Mouse (Mus musculus) CH12.LX (cell line): ENCODE measurements around the gene Zfp324. TPM values are rescaled to one million over a fixed set of nuclear protein-coding genes. Genes with fewer than 3 reads are reported as not detected.
"Not testable (repeated sequence)": the region's sequence is repeated elsewhere in the genome, so short reads cannot be mapped to it uniquely, and the experiment has no call there.

Source experiments
- DNase-seq: peaks from one replicate; pipeline ENCODE4 v3.0.0-alpha.2; 2013; ENCODE audit errors: extremely low read depth
- H3K27ac ChIP-seq: 2 replicates; pipeline ENCODE4 v1.5.1; 2012; ENCODE audit warnings: low read depth, mild to moderate bottlenecking, control low read depth, moderate library complexity; ENCODE audit not compliant: insufficient read depth
- H3K27me3 ChIP-seq: replicated peaks from 2 replicates; pipeline ENCODE3; 2012; ENCODE audit warnings: inconsistent platforms
- H3K36me3 ChIP-seq, 2 experiments: replicated peaks in 1 of 2; 2 replicates each; pipeline versions ENCODE3 to v1.6.1; 2012; ENCODE audit warnings: inconsistent platforms in 1 of 2, low read length in 1 of 2, mild to moderate bottlenecking in 1 of 2, mixed read lengths in 1 of 2, moderate library complexity in 1 of 2; ENCODE audit not compliant: control insufficient read depth in 1 of 2, insufficient read depth in 1 of 2
- H3K4me1 ChIP-seq, 2 experiments: 2 replicates each; pipeline ENCODE4 v1.6.1; 2012; ENCODE audit warnings: inconsistent platforms in 1 of 2, moderate library complexity in 1 of 2; ENCODE audit not compliant: insufficient read depth in 2 of 2, control insufficient read depth in 1 of 2
- H3K4me2 ChIP-seq: 2 replicates; pipeline ENCODE4 v1.6.1; 2012; ENCODE audit warnings: low read depth, mild to moderate bottlenecking, control low read depth; ENCODE audit not compliant: poor library complexity, insufficient read depth, severe bottlenecking
- H3K4me3 ChIP-seq, 3 experiments: fragments of 150-350 bp in 1 of 3; sonication (generic) in 1 of 3; replicated peaks in 1 of 3; 2 replicates each; pipeline versions ENCODE3 to v1.5.1; 2011 to 2012; ENCODE audit warnings: low read depth in 2 of 3, low read length in 2 of 3, mild to moderate bottlenecking in 2 of 3, moderate library complexity in 2 of 3, control low read depth in 1 of 3, improper control_type of control experiment in 1 of 3, inconsistent platforms in 1 of 3, mixed read lengths in 1 of 3; ENCODE audit not compliant: poor library complexity in 1 of 3
- H3K79me2 ChIP-seq: replicated peaks from 2 replicates; pipeline ENCODE4 v1.6.1; 2012; ENCODE audit warnings: mild to moderate bottlenecking, moderate library complexity; ENCODE audit not compliant: control insufficient read depth, poor library complexity, insufficient read depth, severe bottlenecking; ENCODE audit errors: extremely low read depth
- H3K9ac ChIP-seq: 2 replicates; pipeline ENCODE4 v1.6.1; 2012; ENCODE audit warnings: low read depth, mild to moderate bottlenecking, control low read depth, moderate library complexity; ENCODE audit not compliant: insufficient read depth
- H3K9me3 ChIP-seq: replicated peaks from 2 replicates; pipeline ENCODE3; 2012; ENCODE audit warnings: low read length, inconsistent platforms, mixed read lengths
- CHD2 ChIP-seq: IDR thresholded peaks from 2 replicates; pipeline ENCODE4 v1.6.1; 2011; ENCODE audit warnings: low read length, improper control_type of control experiment
- CTCF ChIP-seq, 2 experiments: IDR thresholded peaks in 1 of 2; conservative IDR thresholded peaks in 1 of 2; 2 replicates each; pipeline ENCODE4 v1.5.1; 2011 to 2012; ENCODE audit warnings: low read depth in 2 of 2, low read length in 2 of 2, improper control_type of control experiment in 1 of 2, inconsistent platforms in 1 of 2, mild to moderate bottlenecking in 1 of 2, moderate library complexity in 1 of 2
- E2F4 ChIP-seq: IDR thresholded peaks from 2 replicates; pipeline ENCODE4 v1.6.1; 2011; ENCODE audit warnings: low read depth, low read length, improper control_type of control experiment; ENCODE audit not compliant: insufficient replicate concordance
- ELF1 ChIP-seq: IDR thresholded peaks from 2 replicates; pipeline ENCODE4 v1.6.1; 2014; ENCODE audit warnings: low read depth, mild to moderate bottlenecking, inconsistent platforms, low read length, improper control_type of control experiment
- EP300 ChIP-seq: IDR thresholded peaks from 2 replicates; pipeline ENCODE4 v1.6.1; 2011; ENCODE audit warnings: low read length, improper control_type of control experiment
- ETS1 ChIP-seq: conservative IDR thresholded peaks from 2 replicates; pipeline ENCODE4 v1.6.1; 2012; ENCODE audit warnings: low read depth, mild to moderate bottlenecking, inconsistent platforms, low read length, improper control_type of control experiment, moderate library complexity
- GABPA ChIP-seq: IDR thresholded peaks from 2 replicates; pipeline ENCODE4 v1.6.1; 2012; ENCODE audit warnings: low read depth, low read length, improper control_type of control experiment, inconsistent platforms; ENCODE audit not compliant: insufficient replicate concordance
- HCFC1 ChIP-seq: IDR thresholded peaks from 2 replicates; pipeline ENCODE4 v1.6.1; 2012; ENCODE audit warnings: low read depth, mild to moderate bottlenecking, inconsistent platforms, low read length, improper control_type of control experiment
- IRF4 ChIP-seq: IDR thresholded peaks from 2 replicates; pipeline ENCODE4 v1.6.1; 2014; ENCODE audit warnings: low read depth, mild to moderate bottlenecking, inconsistent platforms, low read length, improper control_type of control experiment
- JUN ChIP-seq: IDR thresholded peaks from 2 replicates; pipeline ENCODE4 v1.6.1; 2011; ENCODE audit warnings: low read depth, mild to moderate bottlenecking, low read length, improper control_type of control experiment, moderate library complexity; ENCODE audit not compliant: insufficient read depth
- JUND ChIP-seq: conservative IDR thresholded peaks from 2 replicates; pipeline ENCODE4 v1.6.1; 2011; ENCODE audit warnings: low read depth, low read length, improper control_type of control experiment
- MXI1 ChIP-seq: IDR thresholded peaks from 2 replicates; pipeline ENCODE4 v1.6.1; 2011; ENCODE audit warnings: mild to moderate bottlenecking, low read depth, low read length, improper control_type of control experiment
- NELFE ChIP-seq: IDR thresholded peaks from 2 replicates; pipeline ENCODE4 v1.6.1; 2011; ENCODE audit warnings: low read depth, low read length, improper control_type of control experiment
- POLR2A ChIP-seq: IDR thresholded peaks from 2 replicates; pipeline ENCODE4 v1.6.1; 2011; ENCODE audit warnings: low read depth, mild to moderate bottlenecking, improper control_type of control experiment, low read length
- RCOR1 ChIP-seq: conservative IDR thresholded peaks from 2 replicates; pipeline ENCODE4 v1.6.1; 2012; ENCODE audit warnings: low read depth, mild to moderate bottlenecking, inconsistent platforms, low read length, improper control_type of control experiment
- SIN3A ChIP-seq: IDR thresholded peaks from 2 replicates; pipeline ENCODE4 v1.6.1; 2012; ENCODE audit warnings: low read length, improper control_type of control experiment, inconsistent platforms
- TBP ChIP-seq: conservative IDR thresholded peaks from 2 replicates; pipeline ENCODE4 v1.6.1; 2011; ENCODE audit warnings: low read depth, low read length, improper control_type of control experiment
- TCF12 ChIP-seq: IDR thresholded peaks from 2 replicates; pipeline ENCODE4 v1.6.1; 2014; ENCODE audit warnings: low read depth, mild to moderate bottlenecking, inconsistent platforms, low read length, improper control_type of control experiment
- UBTF ChIP-seq: IDR thresholded peaks from 2 replicates; pipeline ENCODE4 v1.6.1; 2012; ENCODE audit warnings: low read depth, mild to moderate bottlenecking, inconsistent platforms, low read length, improper control_type of control experiment, moderate library complexity
- ZKSCAN1 ChIP-seq: IDR thresholded peaks from 2 replicates; pipeline ENCODE4 v1.6.1; 2012; ENCODE audit warnings: low read depth, inconsistent platforms, low read length, improper control_type of control experiment, borderline replicate concordance
- ZMIZ1 ChIP-seq: IDR thresholded peaks from 2 replicates; pipeline ENCODE4 v1.6.1; 2012; ENCODE audit warnings: low read depth, mild to moderate bottlenecking, inconsistent platforms, low read length, improper control_type of control experiment
- ZNF384 ChIP-seq: IDR thresholded peaks from 2 replicates; pipeline ENCODE4 v1.6.1; 2012; ENCODE audit warnings: low read depth, low read length, improper control_type of control experiment, inconsistent platforms
- dilution Hi-C: fragments of 300-500 bp; cut with MboI; formaldehyde crosslinking; loops from 2 replicates; pipeline ENCODE4 v1.14.3; 2020; ENCODE audit warnings: low sequenced_read_pairs; ENCODE audit not compliant: extremely low pct_unique_long_range_greater_than_20kb, extremely low pct_ligation_motif_present
- in situ Hi-C: fragments of 300-500 bp; cut with MboI; formaldehyde crosslinking; loops from 3 replicates; pipeline ENCODE4 v1.14.3; 2019; ENCODE audit warnings: low sequenced_read_pairs, low pct_ligation_motif_present, low pct_unique_long_range_greater_than_20kb, mixed read lengths
- polyA plus RNA-seq: library from polyadenylated mRNA; unstranded; fragments of >175 nt; gene quantifications from 2 replicates; pipeline ENCODE4 v1.2.1, GENCODE M21; 2012; ENCODE audit warnings: low read depth; ENCODE audit not compliant: insufficient read length
- total RNA-seq, 2 experiments: library from RNA; depleted of rRNA; stranded (reverse); fragments of 300-350 nt in 1 of 2; fragments of >200 nt in 1 of 2; gene quantifications; 2 replicates each; pipeline ENCODE4 v1.2.3; 2012 to 2014

Gene Zfp324
- total RNA-seq (2012; rRNA removed) (6.4 and 8.7 TPM in 2 replicates), total RNA-seq (2014; rRNA removed) (6.3 and 7.3 TPM in 2 replicates), polyA plus RNA-seq (3.8 and 4.2 TPM in 2 replicates)

DNA sequence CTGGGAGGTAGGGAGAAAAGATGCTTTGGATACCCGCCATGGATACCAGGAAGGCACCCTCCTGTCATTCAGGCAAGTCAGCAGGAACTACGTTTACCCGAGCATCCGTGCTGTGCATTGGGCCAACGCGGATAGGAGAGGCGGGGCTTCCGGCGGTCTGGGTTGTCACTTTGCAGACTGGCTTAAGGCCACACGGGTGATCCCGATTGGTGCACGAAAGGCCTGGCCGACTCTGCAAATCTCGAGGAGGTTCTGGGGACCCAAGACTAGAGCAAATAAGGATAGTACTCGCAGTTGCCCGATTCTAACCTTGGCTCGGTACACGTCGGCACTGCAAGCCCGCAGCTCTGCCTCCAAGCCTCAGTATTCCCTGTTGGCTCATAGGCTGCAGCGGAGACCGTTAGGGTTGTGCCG, at the start of gene Zfp324:
Gene Zfp324, plus strand, starts transcription at position 161 of the 414 bp plus-strand sequence.
- no peaks in the 10 kb centered on the region for H3K9me3 ChIP-seq
- TF ChIP-seq HCFC1 (peak; percentile 71), ELF1 (peak; percentile 84), ZKSCAN1 (no peak), TCF12 (0 out of 2 replicates have a peak, but pooled peaks have one; percentile 45), CHD2 (peak; percentile 42; the same call in 1 of the 2 replicates), TBP (peak; percentile 67; the same call in 1 of the 2 replicates), POLR2A (peak; percentile 79), NELFE (peak; percentile 54; the same call in 1 of the 2 replicates), ETS1 (no peak)
- TF ChIP-seq, all 38 proteins: peak for 7
- DNase-seq = peak; percentile 93
- H3K27me3 ChIP-seq = no peaks in the 10 kb centered on the region
- peaks cover 0 to 35% of the 10 kb centered on the region in 2 experiments; a peak in 2 of 4 replicates for H3K4me1 ChIP-seq
- H3K36me3 ChIP-seq = peaks cover 17 to 23% of the 10 kb centered on the region in 2 experiments
- H3K27ac ChIP-seq = peak within 1 kb of the TSS; percentile 69
- in situ Hi-C loops = no loop called here
- peak within 1 kb of the TSS; percentile 90 for H3K4me2 ChIP-seq
- H3K79me2 ChIP-seq = peaks cover 5% of the 10 kb centered on the region; the same call in 1 of the 2 replicates
- H3K4me3 ChIP-seq = peak within 1 kb of the TSS; percentile 93 to 97 (median 94)
- dilution Hi-C loops = no loop called here
- peak within 1 kb of the TSS; percentile 94 for H3K9ac ChIP-seq

DNA sequence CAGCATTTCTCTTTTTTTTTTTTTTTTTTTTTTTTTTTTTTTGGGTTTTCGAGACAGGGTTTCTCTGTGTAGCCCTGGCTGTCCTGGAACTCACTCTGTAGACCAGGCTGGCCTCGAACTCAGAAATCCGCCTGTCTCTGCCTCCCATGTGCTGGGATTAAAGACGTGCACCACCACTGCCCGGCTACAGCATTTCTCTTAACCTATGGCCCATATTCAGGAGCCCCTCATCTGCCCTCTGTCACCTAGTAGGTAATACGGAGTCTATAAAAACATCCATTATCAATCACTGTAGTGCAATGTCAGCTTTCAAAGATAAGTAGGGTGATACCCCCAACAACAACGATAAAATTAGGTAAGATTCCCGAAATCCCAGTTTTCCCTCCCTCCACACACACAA, 45.1 kb upstream of the Zfp324 start:
- H3K9ac ChIP-seq, H3K27me3 ChIP-seq, DNase-seq, H3K27ac ChIP-seq, dilution Hi-C loops, H3K9me3 ChIP-seq: not testable (repeated sequence)
- Histone ChIP-seq H3K36me3 (peaks cover 23 to 30% of the 10 kb centered on the region in 2 experiments), H3K4me1 (peaks cover 5 to 27% of the 10 kb centered on the region in 2 experiments), H3K4me2 (peak overlapping the region; percentile 33; the same call in 1 of the 2 replicates), H3K4me3 (peak overlapping the region in 1 of 3 experiments; percentile 13), H3K79me2 (peaks cover 23% of the 10 kb centered on the region)
- in situ Hi-C loops = loop anchor here (10.0 kb wide), 2 partner anchors 64 to 124 kb away; no protein-coding TSS in a partner anchor

DNA sequence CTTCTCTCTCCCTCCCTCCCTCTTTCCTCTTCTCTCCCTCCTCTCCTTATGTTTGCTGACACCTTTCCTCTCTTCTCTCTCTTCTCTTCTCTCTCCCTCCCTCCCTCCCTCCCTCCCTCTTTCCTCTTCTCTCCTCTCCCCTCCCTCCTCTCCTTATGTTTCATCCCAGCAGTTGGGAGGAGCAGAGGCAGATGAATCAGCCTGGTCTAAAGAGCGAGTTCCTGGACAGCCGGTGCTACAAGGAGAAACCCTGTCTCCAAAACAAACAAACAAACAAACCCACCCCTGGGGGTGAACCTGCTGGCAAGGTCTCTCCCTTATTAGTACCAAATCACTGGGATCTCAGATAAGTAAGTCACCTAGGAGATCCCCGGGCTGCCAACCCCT, 44.3 kb upstream of the Zfp324 start:
- Histone ChIP-seq H3K4me3 (peak overlapping the region; percentile 63 to 94 (median 78)), H3K4me2 (peak overlapping the region; percentile 33), H3K36me3 (peaks cover 31 to 39% of the 10 kb centered on the region in 2 experiments), H3K9me3 (no peaks in the 10 kb centered on the region), H3K27ac (peak overlapping the region; percentile 58; the same call in 1 of the 2 replicates), H3K4me1 (peaks cover 5 to 27% of the 10 kb centered on the region in 2 experiments), H3K79me2 (peaks cover 23% of the 10 kb centered on the region), H3K27me3 (no peaks in the 10 kb centered on the region), H3K9ac (peak overlapping the region; percentile 93)
- no peak for DNase-seq
- in situ Hi-C loops = loop anchor here (10.0 kb wide), 2 partner anchors 63 to 123 kb away; no protein-coding TSS in a partner anchor
- no peak for TF ChIP-seq ZNF384
- TF ChIP-seq RCOR1 = no peak
- TF ChIP-seq NELFE = no peak
- no peak for TF ChIP-seq HCFC1
- no peak for TF ChIP-seq UBTF
- TF ChIP-seq GABPA = no peak
- no peak for TF ChIP-seq IRF4
- TF ChIP-seq POLR2A = no peak; the same call in 1 of the 2 replicates
- TF ChIP-seq MXI1 = no peak
- no peak for TF ChIP-seq EP300
- TF ChIP-seq ETS1 = no peak
- TF ChIP-seq JUN = no peak
- no peak for TF ChIP-seq JUND
- no peak for TF ChIP-seq E2F4
- TF ChIP-seq TCF12 = no peak
- TF ChIP-seq ZMIZ1 = no peak; the same call in 1 of the 2 replicates
- no peak for TF ChIP-seq CTCF (conservative IDR thresholded peaks at IDR 0.05 in 1 of 2, IDR thresholded peaks at IDR 0.05 in 1 of 2; ENCODE audit: low read depth in 2 of 2, low read length in 2 of 2)
- TF ChIP-seq SIN3A = no peak
- TF ChIP-seq ZKSCAN1 = no peak
- dilution Hi-C loops = no loop called here
